Mouse (Mus musculus): ENCODE results near the gene Rpl10a. TPM values are rescaled to one million over a fixed set of nuclear protein-coding genes. Genes with fewer than 3 reads are reported as not detected.
"Not testable (repeated sequence)": the region's sequence is repeated elsewhere in the genome, so short reads cannot be mapped to it uniquely, and the experiment has no call there.

The Rpl10a gene
- polyA plus RNA-seq, 1 experiment from 2014 or later, result 502 TPM

DNA sequence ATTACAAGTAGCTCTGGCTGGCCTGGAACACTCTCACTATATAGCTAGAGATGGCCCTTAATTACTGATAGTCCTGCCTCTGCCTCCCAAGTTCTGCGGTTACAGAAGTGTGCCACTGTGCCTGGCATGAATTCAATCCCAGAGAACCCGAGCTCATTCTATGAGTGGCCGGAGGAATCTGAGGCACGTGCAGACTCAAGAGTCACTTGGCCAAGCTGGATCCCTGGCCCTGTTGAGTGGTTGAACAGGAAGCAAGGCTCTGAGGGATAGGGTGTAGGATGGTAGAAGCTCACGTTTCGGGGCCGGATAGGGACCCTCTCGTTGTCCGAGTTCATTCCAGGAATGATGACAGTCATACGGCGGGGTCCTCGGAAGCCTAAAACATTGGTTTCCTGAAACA is 27.6 kb downstream of the Rpl10a start:
- peaks cover 35% of the 10 kb centered on the region for H3K4me1 ChIP-seq
- H3K27me3 ChIP-seq (ENCODE audit: low read depth, poor library complexity, severe bottlenecking), result peaks cover 49% of the 10 kb centered on the region
- DNase-seq (ENCODE audit: low spot score), result no peak
- no peaks in the 10 kb centered on the region for H3K9me3 ChIP-seq (replicated peaks)
- H3K4me3 ChIP-seq, result no peak overlapping the region
- no peaks in the 10 kb centered on the region for H3K36me3 ChIP-seq
- WGBS, result 89% methylated on average over 12 of the region's 12 CpGs
- no peak overlapping the region for H3K27ac ChIP-seq

GRCm38 (mm10) chr17:28358576-28359261 is 30.4 kb downstream of the Rpl10a start:
- WGBS, result 13% methylated on average over 24 of the region's 24 CpGs
- DNase-seq (ENCODE audit: low spot score); H3K4me3 ChIP-seq; H3K36me3 ChIP-seq; H3K9me3 ChIP-seq (replicated peaks); H3K27ac ChIP-seq: not testable (repeated sequence)
- H3K27me3 ChIP-seq (ENCODE audit: low read depth, poor library complexity, severe bottlenecking), result peaks cover 70% of the 10 kb centered on the region
- H3K4me1 ChIP-seq, result peaks cover 32% of the 10 kb centered on the region

DNA sequence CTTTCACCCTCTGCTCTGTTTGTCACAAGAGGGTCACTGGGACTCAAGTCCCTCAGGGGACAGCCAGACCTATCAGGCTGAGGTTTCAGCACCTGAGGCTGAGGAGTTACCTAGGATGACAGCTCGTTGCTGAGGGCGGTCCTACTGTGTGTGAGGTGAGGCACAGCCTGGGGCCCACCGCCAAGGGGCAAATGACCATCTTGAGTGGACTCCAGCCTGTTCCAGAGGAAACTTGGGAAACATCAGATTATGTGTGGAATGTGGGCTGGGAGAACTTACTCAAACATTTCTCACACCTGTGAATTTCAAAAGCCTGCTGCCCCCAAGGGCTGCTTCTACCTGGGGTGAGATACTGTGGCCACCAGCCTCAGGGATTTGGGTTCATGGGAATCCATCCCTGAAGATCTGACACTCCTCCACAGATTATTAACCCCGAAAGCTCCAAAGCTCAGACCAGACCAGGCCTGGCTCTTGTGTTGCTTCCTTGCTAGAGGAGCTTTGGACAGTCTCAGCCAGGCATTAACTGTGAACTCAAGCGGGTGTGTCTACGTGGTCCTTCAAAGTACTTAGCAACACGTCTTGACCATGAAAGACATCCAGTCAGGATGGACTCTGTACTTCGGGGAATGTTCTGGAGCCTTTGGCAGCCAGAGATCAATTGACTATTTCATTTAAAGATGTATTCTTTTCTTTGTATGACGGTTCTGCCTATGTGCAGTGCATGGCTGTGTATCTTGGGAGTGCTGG is 32.4 kb downstream of the Rpl10a start:
- H3K9me3 ChIP-seq (replicated peaks), result no peaks in the 10 kb centered on the region
- H3K36me3 ChIP-seq, result no peaks in the 10 kb centered on the region
- DNase-seq (ENCODE audit: low spot score), result no peak
- H3K4me1 ChIP-seq, result peaks cover 49% of the 10 kb centered on the region
- no peak overlapping the region for H3K4me3 ChIP-seq
- peaks cover 89% of the 10 kb centered on the region for H3K27me3 ChIP-seq (ENCODE audit: low read depth, poor library complexity, severe bottlenecking)
- WGBS, result 75% methylated on average over 9 of the region's 9 CpGs
- no peak overlapping the region for H3K27ac ChIP-seq

DNA sequence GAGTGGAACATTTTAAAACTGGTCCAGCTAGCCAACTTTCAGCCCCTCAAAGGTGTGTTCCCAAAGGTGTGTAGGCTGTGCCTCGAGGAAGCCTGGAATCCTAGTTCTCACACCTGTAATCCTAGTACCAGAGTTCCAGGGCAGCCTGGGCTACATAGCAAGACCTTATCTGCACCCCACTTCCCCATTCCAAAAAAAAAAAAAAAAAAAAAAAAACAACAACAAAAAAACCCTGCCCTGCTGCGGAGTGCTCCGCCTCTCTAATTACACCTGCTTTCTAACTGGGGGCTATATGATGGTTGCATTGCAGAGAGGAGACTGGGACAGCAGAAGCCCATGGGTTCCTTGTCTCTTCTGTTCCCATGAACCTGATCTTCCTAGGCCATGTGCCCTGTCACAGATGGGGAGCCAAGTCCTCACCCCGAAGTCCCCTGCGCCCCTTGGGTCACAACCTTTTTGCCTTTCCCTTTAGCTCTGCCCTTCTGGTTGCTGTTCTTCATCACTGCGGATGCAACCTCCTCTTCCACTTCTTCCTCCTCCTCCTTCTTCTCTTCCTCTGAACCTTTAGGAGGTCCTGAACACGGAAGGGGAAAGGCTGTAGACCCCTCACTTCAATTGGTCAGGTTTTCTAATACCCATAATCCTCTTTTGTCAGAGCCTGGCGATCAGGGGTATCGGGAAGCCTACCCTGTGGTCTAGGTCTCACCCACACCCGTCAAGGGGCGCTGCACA is 33.8 kb downstream of the Rpl10a start:
- Histone ChIP-seq H3K27me3 (ENCODE audit: low read depth, poor library complexity, severe bottlenecking) (peaks cover 93% of the 10 kb centered on the region), H3K36me3 (no peaks in the 10 kb centered on the region), H3K27ac (peak overlapping the region; percentile 74), H3K4me3 (peak overlapping the region; percentile 51), H3K4me1 (peaks cover 49% of the 10 kb centered on the region), H3K9me3 (replicated peaks) (no peaks in the 10 kb centered on the region)
- 30% methylated on average over 11 of the region's 11 CpGs for WGBS
- no peak for DNase-seq (ENCODE audit: low spot score)

GRCm38 (mm10) chr17:28362653-28363292 is 34.5 kb downstream of the Rpl10a start:
- peak overlapping the region; percentile 74 for H3K27ac ChIP-seq
- DNase-seq (ENCODE audit: low spot score), result peak; percentile 60
- no peaks in the 10 kb centered on the region for H3K9me3 ChIP-seq (replicated peaks)
- H3K36me3 ChIP-seq, result no peaks in the 10 kb centered on the region
- WGBS, result under 1% methylated on average over 25 of the region's 25 CpGs
- peaks cover 49% of the 10 kb centered on the region for H3K4me1 ChIP-seq
- peaks cover 86% of the 10 kb centered on the region for H3K27me3 ChIP-seq (ENCODE audit: low read depth, poor library complexity, severe bottlenecking)
- H3K4me3 ChIP-seq, result peak overlapping the region; percentile 51

DNA sequence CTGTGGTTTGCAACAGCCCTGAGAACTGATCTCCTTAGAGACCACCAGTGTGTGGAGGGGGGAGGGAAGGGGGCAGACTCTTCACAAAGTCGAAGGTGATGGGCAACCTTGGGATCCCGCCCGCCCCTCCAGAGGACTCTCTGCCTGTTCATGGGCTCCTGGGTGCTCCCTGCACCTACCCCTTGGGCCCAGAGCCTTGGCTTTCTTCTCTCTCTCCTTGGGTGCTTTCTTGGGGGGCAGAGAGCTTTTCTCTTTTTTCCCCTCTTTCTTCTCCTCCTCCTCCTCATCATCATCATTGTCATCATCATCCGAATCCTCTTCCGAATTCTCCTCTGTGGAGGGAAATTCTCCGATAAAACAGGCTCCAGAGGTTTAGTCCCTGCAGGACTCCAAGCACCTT is 35.2 kb downstream of the Rpl10a start:
- no peaks in the 10 kb centered on the region for H3K36me3 ChIP-seq
- DNase-seq (ENCODE audit: low spot score), result no peak
- H3K4me3 ChIP-seq, result peak overlapping the region; percentile 51
- H3K4me1 ChIP-seq, result peaks cover 46% of the 10 kb centered on the region
- H3K9me3 ChIP-seq (replicated peaks), result no peaks in the 10 kb centered on the region
- peaks cover 79% of the 10 kb centered on the region for H3K27me3 ChIP-seq (ENCODE audit: low read depth, poor library complexity, severe bottlenecking)
- 0 out of 2 replicates have a peak overlapping the region, but pooled peaks have one; percentile 74 for H3K27ac ChIP-seq
- 6% methylated on average over 6 of the region's 6 CpGs for WGBS

- Histone ChIP-seq H3K4me3 (peak within 1 kb of the TSS; percentile 51), H3K36me3 (no peaks in the 10 kb centered on the region), H3K9me3 (replicated peaks) (no peaks in the 10 kb centered on the region), H3K27ac (peak within 1 kb of the TSS; percentile 50), H3K4me1 (peaks cover 43% of the 10 kb centered on the region), H3K27me3 (ENCODE audit: low read depth, poor library complexity, severe bottlenecking) (peaks cover 63% of the 10 kb centered on the region)
- 17% methylated on average over 8 of the region's 8 CpGs for WGBS
- DNase-seq (ENCODE audit: low spot score), result no peak
These were observed 36.9 kb downstream of the Rpl10a start, which contains the start of gene Tulp1 for GRCm38 (mm10) chr17:28365122-28365521. Gene Tulp1 (minus strand): TSS chr17:28365222.

DNA sequence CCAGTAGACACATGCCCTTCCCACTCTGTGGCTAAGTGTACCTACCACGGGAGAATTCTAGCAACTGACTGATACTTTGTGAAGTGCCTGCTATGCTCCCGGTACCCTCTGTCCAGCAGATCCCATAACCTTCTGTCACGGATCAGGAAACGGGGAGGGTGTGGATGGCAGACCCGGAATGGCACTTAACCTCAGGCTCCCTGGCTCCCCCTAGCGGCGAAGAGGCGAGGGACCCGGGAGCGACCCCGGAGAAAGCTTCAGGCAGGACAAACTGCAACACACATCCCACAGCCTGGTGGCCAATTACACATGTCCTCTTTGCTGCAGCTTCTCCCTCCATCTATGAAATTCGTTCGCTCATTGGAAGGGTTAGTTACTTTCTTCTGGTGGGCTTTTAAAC is 40.2 kb downstream of the Rpl10a start:
- DNase-seq (ENCODE audit: low spot score), result peak; percentile 93
- no peaks in the 10 kb centered on the region for H3K9me3 ChIP-seq (replicated peaks)
- no peaks in the 10 kb centered on the region for H3K36me3 ChIP-seq
- no peak overlapping the region for H3K27ac ChIP-seq
- H3K27me3 ChIP-seq (ENCODE audit: low read depth, poor library complexity, severe bottlenecking), result peaks cover 34% of the 10 kb centered on the region
- H3K4me3 ChIP-seq, result no peak overlapping the region
- peaks cover 22% of the 10 kb centered on the region for H3K4me1 ChIP-seq
- 5% methylated on average over 13 of the region's 13 CpGs for WGBS

DNA sequence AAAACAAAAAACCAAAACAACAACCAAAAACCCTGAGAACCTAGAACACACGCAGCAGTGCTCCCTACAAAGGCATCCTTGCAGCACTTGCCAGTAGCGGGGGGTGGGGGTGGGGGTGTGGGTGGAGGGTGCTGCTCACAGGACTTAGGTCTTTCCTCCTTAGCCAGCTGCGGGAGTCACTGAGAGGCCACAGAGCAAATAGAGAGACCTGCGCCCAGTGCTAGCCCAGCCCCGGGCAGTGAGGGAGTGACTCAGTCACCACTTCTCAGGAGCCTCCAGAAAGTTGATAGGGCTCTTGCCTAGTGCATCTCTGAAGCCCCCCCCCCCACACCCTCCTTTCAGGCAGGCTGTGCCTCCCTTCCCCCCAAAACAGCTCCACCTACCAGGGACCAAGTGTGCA is 40.8 kb downstream of the Rpl10a start:
- no peaks in the 10 kb centered on the region for H3K9me3 ChIP-seq (replicated peaks)

DNA sequence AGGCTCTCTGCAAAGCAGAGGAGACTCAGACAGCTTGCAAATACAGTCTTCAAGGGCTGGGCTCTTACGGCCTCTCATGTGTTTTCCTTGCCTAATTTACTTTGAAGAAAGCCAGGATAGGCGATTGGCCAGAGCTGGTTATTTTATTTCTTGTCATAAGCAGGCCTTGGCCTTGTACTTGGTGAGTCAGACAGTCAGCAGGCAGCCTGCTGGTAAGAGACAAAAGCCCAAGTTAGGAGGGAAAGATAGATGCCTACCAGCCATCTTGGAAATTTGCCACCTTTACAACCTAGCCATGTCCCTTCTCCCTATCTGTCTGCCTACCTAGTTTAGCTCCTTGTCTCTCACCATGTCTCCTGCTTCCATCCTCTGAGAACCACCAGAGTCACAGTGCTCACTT is 43.0 kb downstream of the Rpl10a start:
- Histone ChIP-seq H3K9me3 (replicated peaks) (no peaks in the 10 kb centered on the region), H3K36me3 (no peaks in the 10 kb centered on the region), H3K27ac (no peak overlapping the region), H3K4me3 (no peak overlapping the region), H3K4me1 (peaks cover 15% of the 10 kb centered on the region), H3K27me3 (ENCODE audit: low read depth, poor library complexity, severe bottlenecking) (peaks cover 34% of the 10 kb centered on the region)
- DNase-seq (ENCODE audit: low spot score), result no peak
- WGBS, result 74% methylated on average over 2 of the region's 2 CpGs

More for the DNA sequence above, 40.8 kb downstream of the Rpl10a start:
- DNase-seq (ENCODE audit: low spot score), result no peak
- 74% methylated on average over 5 of the region's 5 CpGs for WGBS
- no peak overlapping the region for H3K27ac ChIP-seq
- H3K27me3 ChIP-seq (ENCODE audit: low read depth, poor library complexity, severe bottlenecking), result peaks cover 34% of the 10 kb centered on the region
- H3K36me3 ChIP-seq, result no peaks in the 10 kb centered on the region
- peaks cover 16% of the 10 kb centered on the region for H3K4me1 ChIP-seq
- H3K4me3 ChIP-seq, result no peak overlapping the region

- Histone ChIP-seq H3K27ac (no peak overlapping the region), H3K27me3 (ENCODE audit: low read depth, poor library complexity, severe bottlenecking) (peaks cover 39% of the 10 kb centered on the region), H3K4me1 (peaks cover 15% of the 10 kb centered on the region), H3K9me3 (replicated peaks) (no peaks in the 10 kb centered on the region), H3K36me3 (no peaks in the 10 kb centered on the region), H3K4me3 (no peak overlapping the region)
- WGBS, result 67% methylated on average over 1 of the region's 1 CpGs
- no peak for DNase-seq (ENCODE audit: low spot score)
These were observed 43.7 kb downstream of the Rpl10a start for GRCm38 (mm10) chr17:28371941-28372340.

- H3K27ac ChIP-seq, result no peak overlapping the region
- H3K4me3 ChIP-seq, result no peak overlapping the region
- peak; percentile 76 for DNase-seq (ENCODE audit: low spot score)
- H3K36me3 ChIP-seq, result no peaks in the 10 kb centered on the region
- WGBS, result 16% methylated on average over 10 of the region's 10 CpGs
- no peaks in the 10 kb centered on the region for H3K9me3 ChIP-seq (replicated peaks)
- H3K27me3 ChIP-seq (ENCODE audit: low read depth, poor library complexity, severe bottlenecking), result peaks cover 39% of the 10 kb centered on the region
- peaks cover 15% of the 10 kb centered on the region for H3K4me1 ChIP-seq
These were observed 45.5 kb downstream of the Rpl10a start for GRCm38 (mm10) chr17:28373821-28374220.

Measured in limb, embryonic 10.5 days (tissue).